Mouse (Mus musculus): ENCODE data around the gene Prmt3.

- TF ChIP-seq GATA1 (IDR thresholded peaks at IDR 0.05; ENCODE audit: borderline replicate concordance, low read length) (no peak), FLI1 (IDR thresholded peaks at IDR 0.05; ENCODE audit: low read length) (no peak)
These were observed 116.6 kb downstream of the Prmt3 start for GRCm38 (mm10) chr7:49894786-49895185.
